Mouse (Mus musculus) c-Kit-positive CD71-positive TER-119-negative erythroid progenitor cells, embryonic 14.5 days (primary cell): Measurements from ENCODE around the gene Gfy.
"Not testable (repeated sequence)": the region's sequence is repeated elsewhere in the genome, so short reads cannot be mapped to it uniquely, and the experiment has no call there.

ENCODE experiments used
- DNase-seq: peaks from one replicate; pipeline ENCODE4 v3.0.0-alpha.2; 2013; ENCODE audit warnings: low read depth

The Gfy gene

GRCm38 (mm10) chr7:45165701-45166100, 13.7 kb downstream of the Gfy start:
- DNase-seq, result no peak

GRCm38 (mm10) chr7:45164833-45165232, 14.5 kb downstream of the Gfy start:
- no peak for DNase-seq

- DNase-seq, result no peak
These were observed 15.5 kb downstream of the Gfy start, which contains the start of gene Slc17a7 for GRCm38 (mm10) chr7:45163735-45164490. Slc17a7 (plus strand) TSS chr7:45163949.

GRCm38 (mm10) chr7:45162996-45163615, 16.3 kb downstream of the Gfy start:
- no peak for DNase-seq

- no peak for DNase-seq
These were observed 16.8 kb downstream of the Gfy start for GRCm38 (mm10) chr7:45162551-45162950.

- DNase-seq, result peak; percentile 70
These were observed 17.5 kb downstream of the Gfy start for GRCm38 (mm10) chr7:45161612-45162473.

GRCm38 (mm10) chr7:45160866-45161265, 18.5 kb downstream of the Gfy start:
- no peak for DNase-seq

- DNase-seq, result no peak
These were observed 19.0 kb downstream of the Gfy start for GRCm38 (mm10) chr7:45160316-45160800.

GRCm38 (mm10) chr7:45158991-45159390, 20.4 kb downstream of the Gfy start:
- DNase-seq, result no peak

GRCm38 (mm10) chr7:45157459-45157858, 21.9 kb downstream of the Gfy start:
- DNase-seq, result no peak

- DNase-seq, result no peak
These were observed 23.2 kb downstream of the Gfy start for GRCm38 (mm10) chr7:45156206-45156605.

- no peak for DNase-seq
These were observed 23.8 kb downstream of the Gfy start for GRCm38 (mm10) chr7:45155590-45155989.

GRCm38 (mm10) chr7:45154993-45155514, 24.3 kb downstream of the Gfy start:
- peak; percentile 58 for DNase-seq

GRCm38 (mm10) chr7:45154096-45154992, 25.0 kb downstream of the Gfy start, which contains the start of the genes Pih1d1 and Aldh16a1:
Pih1d1 (plus strand) TSS chr7:45154303.
Aldh16a1 (minus strand) TSS chr7:45154584.
- peak; percentile 89 for DNase-seq

- DNase-seq, result no peak
These were observed 25.8 kb downstream of the Gfy start for GRCm38 (mm10) chr7:45153586-45153985.

GRCm38 (mm10) chr7:45153052-45153451, 26.3 kb downstream of the Gfy start:
- not testable (repeated sequence) for DNase-seq

- no peak for DNase-seq
These were observed 28.1 kb downstream of the Gfy start for GRCm38 (mm10) chr7:45151303-45151702.

- no peak for DNase-seq
These were observed 29.0 kb downstream of the Gfy start for GRCm38 (mm10) chr7:45150321-45150720.

GRCm38 (mm10) chr7:45149545-45149944, 29.8 kb downstream of the Gfy start:
- no peak for DNase-seq

- no peak for DNase-seq
These were observed 30.8 kb downstream of the Gfy start for GRCm38 (mm10) chr7:45148534-45149098.

- DNase-seq, result no peak
These were observed 31.5 kb downstream of the Gfy start for GRCm38 (mm10) chr7:45147899-45148298.
